Mouse (Mus musculus): Measurements from ENCODE around the gene Slamf7. TPM values are rescaled to one million over a fixed set of nuclear protein-coding genes. Genes with fewer than 3 reads are reported as not detected.

Slamf7 gene
- total and polyA plus RNA-seq, 3 experiments = 6.8 to 15.4 (median 10.6) TPM

- H3K79me2 ChIP-seq (replicated peaks; ENCODE audit: control insufficient read depth, extremely low read depth, insufficient read depth, poor library complexity, severe bottlenecking) = peaks cover 41% of the 10 kb centered on the region
- peak overlapping the region; percentile 3 to 27 (median 11) for H3K4me3 ChIP-seq (replicated peaks in 1 of 3; ENCODE audit: low read depth in 2 of 3, low read length in 2 of 3, poor library complexity in 1 of 3)
- DNase-seq (ENCODE audit: extremely low read depth) = peak; percentile 87
- H3K4me2 ChIP-seq (ENCODE audit: insufficient read depth, low read depth, poor library complexity, severe bottlenecking) = peak overlapping the region; percentile 92
- H3K9ac ChIP-seq (ENCODE audit: insufficient read depth, low read depth) = no peak overlapping the region
- no peaks in the 10 kb centered on the region for H3K27me3 ChIP-seq (replicated peaks)
- dilution Hi-C loops (cut with MboI; ENCODE audit: extremely low pct_ligation_motif_present, extremely low pct_unique_long_range_greater_than_20kb, low sequenced_read_pairs) (no loop called here), in situ Hi-C loops (cut with MboI; ENCODE audit: low pct_ligation_motif_present, low pct_unique_long_range_greater_than_20kb, low sequenced_read_pairs) (no loop called here)
- no peaks in the 10 kb centered on the region for H3K9me3 ChIP-seq (replicated peaks; ENCODE audit: low read length)
- TF ChIP-seq ELF1 (IDR thresholded peaks at IDR 0.05; ENCODE audit: low read depth, low read length) (no peak), USF1 (IDR thresholded peaks at IDR 0.05; ENCODE audit: low read depth, low read length) (no peak), MAX (IDR thresholded peaks at IDR 0.05; ENCODE audit: low read length) (peak; percentile 44; the same call in 1 of the 2 replicates), KAT2A (IDR thresholded peaks at IDR 0.05; ENCODE audit: insufficient replicate concordance, low read length) (0 out of 2 replicates have a peak, but pooled peaks have one; percentile 23), NRF1 (IDR thresholded peaks at IDR 0.05; ENCODE audit: low read depth, low read length) (no peak), MEF2A (IDR thresholded peaks at IDR 0.05; ENCODE audit: borderline replicate concordance, low read depth, low read length) (peak; percentile 80), E2F4 (IDR thresholded peaks at IDR 0.05; ENCODE audit: insufficient replicate concordance, low read depth, low read length) (no peak), TCF12 (IDR thresholded peaks at IDR 0.05; ENCODE audit: low read depth, low read length) (peak; percentile 77), CHD1 (IDR thresholded peaks at IDR 0.05; ENCODE audit: low read depth, low read length) (no peak), USF2 (conservative IDR thresholded peaks at IDR 0.05; ENCODE audit: low read depth, low read length) (no peak), PAX5 (IDR thresholded peaks at IDR 0.05; ENCODE audit: low read length) (no peak), JUND (conservative IDR thresholded peaks at IDR 0.05; ENCODE audit: low read depth, low read length) (peak; percentile 94), ZC3H11A (IDR thresholded peaks at IDR 0.05; ENCODE audit: low read depth, low read length) (no peak), MAFK (IDR thresholded peaks at IDR 0.05; ENCODE audit: insufficient replicate concordance, low read length) (0 out of 2 replicates have a peak, but pooled peaks have one; percentile 5), TBP (conservative IDR thresholded peaks at IDR 0.05; ENCODE audit: low read depth, low read length) (no peak; the same call in 1 of the 2 replicates), CHD2 (IDR thresholded peaks at IDR 0.05; ENCODE audit: low read length) (no peak), CTCF (conservative IDR thresholded peaks at IDR 0.05 in 1 of 2, IDR thresholded peaks at IDR 0.05 in 1 of 2; ENCODE audit: low read depth in 2 of 2, low read length in 2 of 2) (peak in 1 of 2 experiments; percentile 54; a peak in 2 of 4 replicates), EP300 (IDR thresholded peaks at IDR 0.05; ENCODE audit: low read length) (peak; percentile 95), SMC3 (IDR thresholded peaks at IDR 0.05; ENCODE audit: low read depth, low read length) (peak; percentile 30), ZNF384 (IDR thresholded peaks at IDR 0.05; ENCODE audit: low read depth, low read length) (peak; percentile 96), NELFE (IDR thresholded peaks at IDR 0.05; ENCODE audit: low read depth, low read length) (no peak), SIN3A (IDR thresholded peaks at IDR 0.05; ENCODE audit: low read length) (peak; percentile 83), JUN (IDR thresholded peaks at IDR 0.05; ENCODE audit: insufficient read depth, low read depth, low read length) (peak; percentile 87), ZKSCAN1 (IDR thresholded peaks at IDR 0.05; ENCODE audit: borderline replicate concordance, low read depth, low read length) (no peak), POLR2AphosphoS2 (IDR thresholded peaks at IDR 0.05; ENCODE audit: low read depth, low read length) (no peak), GABPA (IDR thresholded peaks at IDR 0.05; ENCODE audit: insufficient replicate concordance, low read depth, low read length) (no peak), RCOR1 (conservative IDR thresholded peaks at IDR 0.05; ENCODE audit: low read depth, low read length) (no peak; the same call in 1 of the 2 replicates), MXI1 (IDR thresholded peaks at IDR 0.05; ENCODE audit: low read depth, low read length) (no peak; the same call in none of the 2 replicates), UBTF (IDR thresholded peaks at IDR 0.05; ENCODE audit: low read depth, low read length) (no peak), RAD21 (IDR thresholded peaks at IDR 0.05; ENCODE audit: low read depth, low read length) (peak; percentile 33), HCFC1 (IDR thresholded peaks at IDR 0.05; ENCODE audit: low read depth, low read length) (no peak), ETS1 (conservative IDR thresholded peaks at IDR 0.05; ENCODE audit: low read depth, low read length) (peak; percentile 71; the same call in 1 of the 2 replicates), MYC (IDR thresholded peaks at IDR 0.05; ENCODE audit: low read depth, low read length) (0 out of 2 replicates have a peak, but pooled peaks have one; percentile 64), IRF4 (IDR thresholded peaks at IDR 0.05; ENCODE audit: low read depth, low read length) (peak; percentile 97), ZMIZ1 (IDR thresholded peaks at IDR 0.05; ENCODE audit: low read depth, low read length) (no peak), BHLHE40 (IDR thresholded peaks at IDR 0.05; ENCODE audit: low read depth, low read length) (peak; percentile 80), POLR2A (IDR thresholded peaks at IDR 0.05; ENCODE audit: low read depth, low read length) (peak; percentile 27; the same call in 1 of the 2 replicates), MAZ (IDR thresholded peaks at IDR 0.05; ENCODE audit: low read depth, low read length) (no peak; the same call in 1 of the 2 replicates)
- peak overlapping the region; percentile 84 for H3K27ac ChIP-seq (ENCODE audit: insufficient read depth, low read depth)
- H3K36me3 ChIP-seq (replicated peaks in 1 of 2; ENCODE audit: control insufficient read depth in 1 of 2, insufficient read depth in 1 of 2, low read length in 1 of 2) = peaks cover under 1 to 22% of the 10 kb centered on the region in 2 experiments
- peaks cover 20 to 57% of the 10 kb centered on the region in 2 experiments for H3K4me1 ChIP-seq (ENCODE audit: control insufficient read depth in 1 of 2, insufficient read depth in 2 of 2)
These were observed 32.1 kb upstream of the Slamf7 start for GRCm38 (mm10) chr1:171684923-171685322.
